Mouse (Mus musculus) thymus, postnatal 14 days (tissue): Measurements from ENCODE around the gene Rnf149.

ENCODE experiments used
- DNase-seq: peaks from one replicate; pipeline ENCODE4 v3.0.0; 2021

The Rnf149 gene

GRCm38 (mm10) chr1:39526371-39527167 lies 50.6 kb downstream of the Rnf149 start:
- no peak for DNase-seq

GRCm38 (mm10) chr1:39525763-39526162 lies 51.4 kb downstream of the Rnf149 start:
- DNase-seq = no peak

- peak; percentile 43 for DNase-seq
These were observed 54.7 kb downstream of the Rnf149 start for GRCm38 (mm10) chr1:39522519-39522918.

GRCm38 (mm10) chr1:39521326-39521725 lies 55.9 kb downstream of the Rnf149 start:
- DNase-seq = no peak

- no peak for DNase-seq
These were observed 61.8 kb downstream of the Rnf149 start for GRCm38 (mm10) chr1:39515303-39515991.

- no peak for DNase-seq
These were observed 65.0 kb downstream of the Rnf149 start for GRCm38 (mm10) chr1:39512183-39512582.

GRCm38 (mm10) chr1:39511775-39512174 lies 65.4 kb downstream of the Rnf149 start:
- DNase-seq = no peak

- no peak for DNase-seq
These were observed 71.6 kb downstream of the Rnf149 start for GRCm38 (mm10) chr1:39505600-39505999.

GRCm38 (mm10) chr1:39504261-39504660 lies 72.9 kb downstream of the Rnf149 start:
- DNase-seq = peak; percentile 37

- peak; percentile 21 for DNase-seq
These were observed 74.2 kb downstream of the Rnf149 start for GRCm38 (mm10) chr1:39502817-39503633.
